Mouse (Mus musculus) liver, embryonic 14.5 days (tissue): ENCODE results near the gene Fgfr2. TPM values are rescaled to one million over a fixed set of nuclear protein-coding genes. Genes with fewer than 3 reads are reported as not detected.
A peak's percentile ranks its signal among the peaks of the same experiment; 100 is the strongest.

Experiments
- ATAC-seq: fragments of 200-750 bp; cut with Nextera tagmentation; 2 replicates; pipeline ENCODE4 v1.8.0; 2017; ENCODE audit warnings: moderate number of reproducible peaks, mild to moderate bottlenecking, moderate library complexity; ENCODE audit not compliant: insufficient read depth
- DNase-seq, 3 experiments: peaks; one replicate each; pipeline ENCODE4 v3.0.0-alpha.2; 2012 to 2013; ENCODE audit warnings: low read depth in 3 of 3, low spot score in 3 of 3
- H3K27ac ChIP-seq: fragments of 300-500 bp; sonication (generic); 2 replicates; pipeline ENCODE4 v1.5.1; 2014; ENCODE audit warnings: moderate library complexity, mild to moderate bottlenecking, control low read depth, inconsistent platforms
- H3K27me3 ChIP-seq: fragments of 300-500 bp; sonication (generic); 2 replicates; pipeline ENCODE4 v1.6.1; 2014; ENCODE audit warnings: mild to moderate bottlenecking, low read length, moderate library complexity; ENCODE audit not compliant: control insufficient read depth, insufficient read depth
- H3K36me3 ChIP-seq: fragments of 300-500 bp; sonication (generic); replicated peaks from 2 replicates; pipeline ENCODE4 v1.6.1; 2014; ENCODE audit warnings: low read depth; ENCODE audit not compliant: control insufficient read depth, insufficient read depth
- H3K4me1 ChIP-seq, 2 experiments: fragments of 200-500 bp in 1 of 2; fragments of 300-500 bp in 1 of 2; sonication (generic) in 1 of 2; replicated peaks; 2 replicates each; pipeline ENCODE4 v1.6.1; 2012 to 2014; ENCODE audit warnings: antibody characterized with exemption in 1 of 2, inconsistent platforms in 1 of 2, low read length in 1 of 2; ENCODE audit not compliant: control insufficient read depth in 2 of 2, insufficient read depth in 2 of 2
- H3K4me2 ChIP-seq: fragments of 300-500 bp; sonication (generic); 2 replicates; pipeline ENCODE4 v1.6.1; 2014; ENCODE audit warnings: low read depth, mild to moderate bottlenecking, control low read depth, moderate library complexity
- H3K4me3 ChIP-seq, 2 experiments: fragments of 200-500 bp in 1 of 2; fragments of 300-500 bp in 1 of 2; sonication (generic) in 1 of 2; 2 replicates each; pipeline ENCODE4 v1.5.1; 2012 to 2014; ENCODE audit warnings: low read depth in 2 of 2, low read length in 2 of 2, mild to moderate bottlenecking in 2 of 2, control low read depth in 1 of 2, inconsistent platforms in 1 of 2, moderate library complexity in 1 of 2; ENCODE audit not compliant: insufficient read depth in 1 of 2
- H3K9ac ChIP-seq: fragments of 300-500 bp; sonication (generic); replicated peaks from 2 replicates; pipeline ENCODE4 v1.6.1; 2014; ENCODE audit warnings: mild to moderate bottlenecking, control low read depth, moderate library complexity
- H3K9me3 ChIP-seq: fragments of 300-500 bp; sonication (generic); 2 replicates; pipeline ENCODE4 v1.6.1; 2016; ENCODE audit warnings: low read length, mixed read lengths; ENCODE audit not compliant: control insufficient read depth
- CTCF ChIP-seq: IDR thresholded peaks from 2 replicates; pipeline ENCODE4 v1.5.1; 2016; ENCODE audit warnings: antibody characterized with exemption, low read depth, control low read depth
- EP300 ChIP-seq: IDR thresholded peaks from 2 replicates; pipeline ENCODE4 v1.6.1; 2016; ENCODE audit warnings: antibody characterized with exemption, low read depth
- WGBS: fragments of 180-500 bp; shearing (Covaris S2); extraction: QIAGEN DNeasy Blood & Tissue Kit; methylation state at CpG from one replicate; pipeline ENCODE4 v1.1.7; 2014; ENCODE audit not compliant: insufficient replicate concordance; 5-methylcytosine and 5-hydroxymethylcytosine counted together
- polyA plus RNA-seq, 2 experiments: library from polyadenylated mRNA; depleted of rRNA in 1 of 2; stranded (reverse) in 1 of 2; unstranded in 1 of 2; fragments of >200 nt; fragmentation: Nextera tagmentation in 1 of 2; extraction: Ambion mirVana in 1 of 2; gene quantifications; 2 replicates each; pipeline versions ENCODE4 v1.2.1 to v1.2.3; 2012 to 2014

The Fgfr2 gene
- polyA plus RNA-seq, 2 experiments, result 7.9 to 8.8 TPM

- no peak overlapping the region for H3K9ac ChIP-seq
- DNase-seq (no peak), ATAC-seq (no peak)
- H3K27ac ChIP-seq, result no peak overlapping the region
- H3K27me3 ChIP-seq, result no peaks in the 10 kb centered on the region
- no peak overlapping the region for H3K4me3 ChIP-seq
- WGBS, result 86% methylated on average over 11 of the region's 11 CpGs
- no peaks in the 10 kb centered on the region for H3K36me3 ChIP-seq
- peaks cover 0 to 4% of the 10 kb centered on the region in 2 experiments; a peak in 3 of 4 replicates for H3K4me1 ChIP-seq
- H3K9me3 ChIP-seq, result no peaks in the 10 kb centered on the region
- TF ChIP-seq CTCF (no peak), EP300 (no peak)
- no peak overlapping the region for H3K4me2 ChIP-seq
Observed at GRCm38 (mm10) chr7:132999061-132999460, 124.1 kb downstream of the Fgfr2 start.

- no peak overlapping the region for H3K4me2 ChIP-seq
- H3K27me3 ChIP-seq, result no peaks in the 10 kb centered on the region
- ATAC-seq (no peak), DNase-seq (no peak)
- TF ChIP-seq CTCF (no peak), EP300 (no peak)
- no peaks in the 10 kb centered on the region for H3K9me3 ChIP-seq
- no peaks in the 10 kb centered on the region for H3K36me3 ChIP-seq
- no peak overlapping the region for H3K4me3 ChIP-seq
- no peak overlapping the region for H3K27ac ChIP-seq
- H3K4me1 ChIP-seq, result peaks cover 0 to 4% of the 10 kb centered on the region in 2 experiments; a peak in 3 of 4 replicates
- H3K9ac ChIP-seq, result no peak overlapping the region
- WGBS, result 81% methylated on average over 12 of the region's 12 CpGs
Observed at GRCm38 (mm10) chr7:132998639-132999038, 124.5 kb downstream of the Fgfr2 start.

- no peak overlapping the region for H3K9ac ChIP-seq
- no peaks in the 10 kb centered on the region for H3K4me1 ChIP-seq
- H3K27me3 ChIP-seq, result no peaks in the 10 kb centered on the region
- H3K4me2 ChIP-seq, result no peak overlapping the region
- H3K4me3 ChIP-seq, result no peak overlapping the region
- 0 out of 2 replicates have a peak, but pooled peaks have one; percentile 20 for ATAC-seq
- DNase-seq, result peak; percentile 6 to 11 (median 7)
- 77% methylated on average over 5 of the region's 5 CpGs for WGBS
- no peak overlapping the region for H3K27ac ChIP-seq
- H3K36me3 ChIP-seq, result no peaks in the 10 kb centered on the region
- H3K9me3 ChIP-seq, result no peaks in the 10 kb centered on the region
- TF ChIP-seq CTCF (peak; percentile 80), EP300 (no peak)
Observed at GRCm38 (mm10) chr7:132996391-132996790, 126.8 kb downstream of the Fgfr2 start.

- no peak overlapping the region for H3K4me2 ChIP-seq
- TF ChIP-seq CTCF (no peak), EP300 (no peak)
- H3K36me3 ChIP-seq, result no peaks in the 10 kb centered on the region; the same call in 1 of the 2 replicates
- no peak overlapping the region for H3K4me3 ChIP-seq
- no peaks in the 10 kb centered on the region for H3K27me3 ChIP-seq
- no peaks in the 10 kb centered on the region for H3K4me1 ChIP-seq
- no peak overlapping the region for H3K9ac ChIP-seq
- no peaks in the 10 kb centered on the region for H3K9me3 ChIP-seq
- 74% methylated on average over 6 of the region's 6 CpGs for WGBS
- no peak overlapping the region for H3K27ac ChIP-seq
- no peak for DNase-seq
- ATAC-seq, result no peak
Observed at GRCm38 (mm10) chr7:132994628-132995191, 128.4 kb downstream of the Fgfr2 start.

- Histone ChIP-seq H3K4me1 (no peaks in the 10 kb centered on the region), H3K4me2 (no peak overlapping the region), H3K4me3 (no peak overlapping the region), H3K36me3 (no peaks in the 10 kb centered on the region; the same call in 1 of the 2 replicates), H3K27ac (no peak overlapping the region), H3K9me3 (no peaks in the 10 kb centered on the region), H3K27me3 (no peaks in the 10 kb centered on the region), H3K9ac (no peak overlapping the region)
- ATAC-seq (no peak), DNase-seq (no peak)
- TF ChIP-seq EP300, result no peak
- peak; percentile 42 for TF ChIP-seq CTCF
- WGBS, result 78% methylated on average over 8 of the region's 8 CpGs
Observed at GRCm38 (mm10) chr7:132994120-132994519, 129.0 kb downstream of the Fgfr2 start.
